Mouse (Mus musculus): ENCODE results near the gene Rpl10a. TPM values are rescaled to one million over a fixed set of nuclear protein-coding genes. Genes with fewer than 3 reads are reported as not detected.
A peak's percentile ranks its signal among the peaks of the same experiment; 100 is the strongest.

Gene Rpl10a
- polyA plus RNA-seq, 1 experiment: 1,141 TPM

- 56% methylated on average over 4 of the region's 4 CpGs for WGBS
- Histone ChIP-seq H3K4me1 (ENCODE audit: control insufficient read depth, insufficient read depth, low read length) (no peaks in the 10 kb centered on the region), H3K27ac (ENCODE audit: control insufficient read depth, insufficient read depth, low read depth, low read length, poor library complexity) (no peak overlapping the region), H3K4me3 (replicated peaks; ENCODE audit: control insufficient read depth, low read depth, low read length) (no peak overlapping the region)
- TF ChIP-seq POLR2A (IDR thresholded peaks at IDR 0.05; ENCODE audit: borderline replicate concordance, control insufficient read depth, low read depth, low read length) (no peak), CTCF (IDR thresholded peaks at IDR 0.05; ENCODE audit: control insufficient read depth, insufficient read depth, low read length) (no peak)
Measured at GRCm38 (mm10) chr17:28344050-28344607, 15.9 kb downstream of the Rpl10a start.

- Histone ChIP-seq H3K4me1 (ENCODE audit: control insufficient read depth, insufficient read depth, low read length) (no peaks in the 10 kb centered on the region), H3K27ac (ENCODE audit: control insufficient read depth, insufficient read depth, low read depth, low read length, poor library complexity) (no peak overlapping the region), H3K4me3 (replicated peaks; ENCODE audit: control insufficient read depth, low read depth, low read length) (no peak overlapping the region)
- TF ChIP-seq POLR2A (IDR thresholded peaks at IDR 0.05; ENCODE audit: borderline replicate concordance, control insufficient read depth, low read depth, low read length) (no peak), CTCF (IDR thresholded peaks at IDR 0.05; ENCODE audit: control insufficient read depth, insufficient read depth, low read length) (no peak)
- WGBS: 87% methylated on average over 3 of the region's 3 CpGs
Measured at GRCm38 (mm10) chr17:28344670-28345069, 16.4 kb downstream of the Rpl10a start.

- no peak overlapping the region for H3K4me3 ChIP-seq (replicated peaks; ENCODE audit: control insufficient read depth, low read depth, low read length)
- WGBS: 68% methylated on average over 8 of the region's 8 CpGs
- TF ChIP-seq CTCF (IDR thresholded peaks at IDR 0.05; ENCODE audit: control insufficient read depth, insufficient read depth, low read length) (no peak), POLR2A (IDR thresholded peaks at IDR 0.05; ENCODE audit: borderline replicate concordance, control insufficient read depth, low read depth, low read length) (no peak)
- H3K4me1 ChIP-seq (ENCODE audit: control insufficient read depth, insufficient read depth, low read length): no peaks in the 10 kb centered on the region
- H3K27ac ChIP-seq (ENCODE audit: control insufficient read depth, insufficient read depth, low read depth, low read length, poor library complexity): no peak overlapping the region
Measured at GRCm38 (mm10) chr17:28345271-28345721, 17.0 kb downstream of the Rpl10a start.

- Histone ChIP-seq H3K27ac (ENCODE audit: control insufficient read depth, insufficient read depth, low read depth, low read length, poor library complexity) (no peak overlapping the region), H3K4me1 (ENCODE audit: control insufficient read depth, insufficient read depth, low read length) (no peaks in the 10 kb centered on the region), H3K4me3 (replicated peaks; ENCODE audit: control insufficient read depth, low read depth, low read length) (no peak overlapping the region)
- 83% methylated on average over 10 of the region's 10 CpGs for WGBS
- no peak for TF ChIP-seq POLR2A (IDR thresholded peaks at IDR 0.05; ENCODE audit: borderline replicate concordance, control insufficient read depth, low read depth, low read length)
- no peak for TF ChIP-seq CTCF (IDR thresholded peaks at IDR 0.05; ENCODE audit: control insufficient read depth, insufficient read depth, low read length)
Measured at GRCm38 (mm10) chr17:28345882-28346281, 17.6 kb downstream of the Rpl10a start.

- no peak for TF ChIP-seq POLR2A (IDR thresholded peaks at IDR 0.05; ENCODE audit: borderline replicate concordance, control insufficient read depth, low read depth, low read length)
- no peak for TF ChIP-seq CTCF (IDR thresholded peaks at IDR 0.05; ENCODE audit: control insufficient read depth, insufficient read depth, low read length)
- no peaks in the 10 kb centered on the region for H3K4me1 ChIP-seq (ENCODE audit: control insufficient read depth, insufficient read depth, low read length)
- H3K27ac ChIP-seq (ENCODE audit: control insufficient read depth, insufficient read depth, low read depth, low read length, poor library complexity): no peak overlapping the region
- no peak overlapping the region for H3K4me3 ChIP-seq (replicated peaks; ENCODE audit: control insufficient read depth, low read depth, low read length)
- WGBS: 80% methylated on average over 10 of the region's 10 CpGs
Measured at GRCm38 (mm10) chr17:28347327-28347726, 19.1 kb downstream of the Rpl10a start.

- H3K4me3 ChIP-seq (replicated peaks; ENCODE audit: control insufficient read depth, low read depth, low read length): no peak overlapping the region
- TF ChIP-seq POLR2A (IDR thresholded peaks at IDR 0.05; ENCODE audit: borderline replicate concordance, control insufficient read depth, low read depth, low read length): no peak
- TF ChIP-seq CTCF (IDR thresholded peaks at IDR 0.05; ENCODE audit: control insufficient read depth, insufficient read depth, low read length): no peak
- H3K4me1 ChIP-seq (ENCODE audit: control insufficient read depth, insufficient read depth, low read length): no peaks in the 10 kb centered on the region
- WGBS: 70% methylated on average over 6 of the region's 6 CpGs
- H3K27ac ChIP-seq (ENCODE audit: control insufficient read depth, insufficient read depth, low read depth, low read length, poor library complexity): no peak overlapping the region
Measured at GRCm38 (mm10) chr17:28348211-28348610, 19.9 kb downstream of the Rpl10a start.

GRCm38 (mm10) chr17:28349264-28349880 lies 21.1 kb downstream of the Rpl10a start:
- 50% methylated on average over 13 of the region's 13 CpGs for WGBS
- TF ChIP-seq POLR2A (IDR thresholded peaks at IDR 0.05; ENCODE audit: borderline replicate concordance, control insufficient read depth, low read depth, low read length): no peak
- no peak for TF ChIP-seq CTCF (IDR thresholded peaks at IDR 0.05; ENCODE audit: control insufficient read depth, insufficient read depth, low read length)
- no peak overlapping the region for H3K4me3 ChIP-seq (replicated peaks; ENCODE audit: control insufficient read depth, low read depth, low read length)
- no peaks in the 10 kb centered on the region for H3K4me1 ChIP-seq (ENCODE audit: control insufficient read depth, insufficient read depth, low read length)
- no peak overlapping the region for H3K27ac ChIP-seq (ENCODE audit: control insufficient read depth, insufficient read depth, low read depth, low read length, poor library complexity)

- TF ChIP-seq CTCF (IDR thresholded peaks at IDR 0.05; ENCODE audit: control insufficient read depth, insufficient read depth, low read length) (no peak), POLR2A (IDR thresholded peaks at IDR 0.05; ENCODE audit: borderline replicate concordance, control insufficient read depth, low read depth, low read length) (no peak)
- Histone ChIP-seq H3K27ac (ENCODE audit: control insufficient read depth, insufficient read depth, low read depth, low read length, poor library complexity) (peak overlapping the region; percentile 39; the same call in 1 of the 2 replicates), H3K4me3 (replicated peaks; ENCODE audit: control insufficient read depth, low read depth, low read length) (no peak overlapping the region), H3K4me1 (ENCODE audit: control insufficient read depth, insufficient read depth, low read length) (no peaks in the 10 kb centered on the region)
- 1% methylated on average over 52 of the region's 54 CpGs for WGBS
Measured at GRCm38 (mm10) chr17:28349901-28350465, 21.7 kb downstream of the Rpl10a start.
